Mouse (Mus musculus) kidney, embryonic 16.5 days (tissue): Measurements from ENCODE around the gene Olfr770. TPM values are rescaled to one million over a fixed set of nuclear protein-coding genes. Genes with fewer than 3 reads are reported as not detected.
"Not testable (repeated sequence)": the region's sequence is repeated elsewhere in the genome, so short reads cannot be mapped to it uniquely, and the experiment has no call there.

Experiments used
- ATAC-seq: fragments of 200-750 bp; cut with Nextera tagmentation; 2 replicates; pipeline ENCODE4 v1.8.0; 2017; ENCODE audit warnings: moderate TSS enrichment; ENCODE audit not compliant: low FRiP score, low TSS enrichment
- H3K27ac ChIP-seq: fragments of 300-500 bp; sonication (generic); 2 replicates; pipeline ENCODE4 v1.5.1; 2014; ENCODE audit warnings: low read length
- H3K27me3 ChIP-seq: fragments of 300-500 bp; sonication (generic); 2 replicates; pipeline ENCODE4 v1.6.1; 2014; ENCODE audit warnings: low read length, control low read depth, mixed read lengths; ENCODE audit not compliant: insufficient read depth
- H3K36me3 ChIP-seq: fragments of 300-500 bp; sonication (generic); 2 replicates; pipeline ENCODE4 v1.6.1; 2014; ENCODE audit warnings: low read length, control low read depth, mixed read lengths; ENCODE audit not compliant: insufficient read depth
- H3K4me1 ChIP-seq: fragments of 300-500 bp; sonication (generic); 2 replicates; pipeline ENCODE4 v1.6.1; 2014; ENCODE audit warnings: low read length, control low read depth, mixed read lengths; ENCODE audit not compliant: insufficient read depth
- H3K4me2 ChIP-seq: fragments of 300-500 bp; sonication (generic); replicated peaks from 2 replicates; pipeline ENCODE4 v1.6.1; 2014; ENCODE audit warnings: low read depth, low read length
- H3K4me3 ChIP-seq: fragments of 300-500 bp; sonication (generic); 2 replicates; pipeline ENCODE4 v1.5.1; 2014; ENCODE audit warnings: mild to moderate bottlenecking, low read length
- H3K9ac ChIP-seq: fragments of 300-500 bp; sonication (generic); replicated peaks from 2 replicates; pipeline ENCODE4 v1.6.1; 2014; ENCODE audit warnings: low read length
- H3K9me3 ChIP-seq: fragments of 300-500 bp; sonication (generic); 2 replicates; pipeline ENCODE4 v1.6.1; 2016; ENCODE audit warnings: low read length, control low read depth
- WGBS: fragments of 180-500 bp; shearing (Covaris S2); extraction: QIAGEN DNeasy Blood & Tissue Kit; methylation state at CpG from one replicate; pipeline ENCODE4 v1.1.7; 2014; 5-methylcytosine and 5-hydroxymethylcytosine counted together
- polyA plus RNA-seq: library from polyadenylated mRNA; unstranded; fragments of >200 nt; fragmentation: Nextera tagmentation; extraction: Ambion mirVana; gene quantifications from 2 replicates; pipeline ENCODE4 v1.2.1, GENCODE M21; 2015

Olfr770 gene
- not detected in 2 replicates for polyA plus RNA-seq

DNA sequence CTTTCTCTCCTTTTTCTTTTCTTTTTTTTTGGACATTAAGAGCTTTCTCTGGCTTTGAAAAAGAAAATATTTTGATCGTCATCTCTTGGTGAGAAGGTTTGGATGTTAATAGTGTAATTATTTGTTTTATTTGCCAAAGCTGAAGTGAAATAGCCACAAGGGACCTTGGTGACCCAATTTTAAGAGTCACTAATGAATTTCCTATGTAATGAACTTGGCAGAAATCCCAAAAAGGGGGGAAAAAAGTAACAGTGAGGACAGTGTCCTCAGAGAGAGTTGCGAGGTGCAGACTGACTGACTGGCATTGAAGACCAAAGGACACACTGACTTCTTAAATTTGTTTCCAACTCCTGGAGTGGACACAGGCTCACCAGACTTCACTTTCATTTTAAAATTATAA is at the start of gene Olfr770:
TSS of gene Olfr770 (minus strand) at position 101 of the 400 bp plus-strand sequence.
- 63% methylated on average over 2 of the region's 2 CpGs for WGBS
- Histone ChIP-seq H3K36me3 (no peaks in the 10 kb centered on the region), H3K4me1 (no peaks in the 10 kb centered on the region), H3K9me3 (no peaks in the 10 kb centered on the region), H3K27me3 (no peaks in the 10 kb centered on the region), H3K4me2 (no peak within 1 kb of the TSS), H3K27ac (no peak within 1 kb of the TSS), H3K4me3 (no peak within 1 kb of the TSS), H3K9ac (no peak within 1 kb of the TSS)
- ATAC-seq: no peak

DNA sequence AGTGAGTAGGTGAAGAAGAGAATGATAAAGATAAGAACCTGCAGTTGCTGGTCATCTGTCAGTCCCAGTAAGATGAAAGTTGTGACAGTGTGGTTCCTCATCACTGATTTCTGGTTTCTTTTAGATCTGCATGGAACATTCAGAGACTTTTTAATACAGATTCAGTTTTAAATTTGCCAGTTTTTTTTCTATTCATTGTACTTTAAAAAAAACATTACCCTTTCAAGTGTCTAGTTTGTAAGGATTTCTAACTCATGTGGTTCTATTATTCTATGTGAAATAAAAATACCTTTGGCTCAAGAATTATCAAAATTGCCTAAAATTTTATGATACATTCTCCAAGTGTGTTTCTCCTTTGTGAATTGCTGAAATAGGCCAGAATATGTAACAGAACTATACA is 48.5 kb upstream of the Olfr770 start, which contains the start of gene Olfr773:
TSS of gene Olfr773 (minus strand) at position 101 of the 400 bp plus-strand sequence.
- not testable (repeated sequence) for ATAC-seq, H3K27ac ChIP-seq, H3K9ac ChIP-seq, H3K36me3 ChIP-seq, H3K4me2 ChIP-seq, H3K9me3 ChIP-seq, H3K4me3 ChIP-seq, H3K27me3 ChIP-seq, H3K4me1 ChIP-seq

DNA sequence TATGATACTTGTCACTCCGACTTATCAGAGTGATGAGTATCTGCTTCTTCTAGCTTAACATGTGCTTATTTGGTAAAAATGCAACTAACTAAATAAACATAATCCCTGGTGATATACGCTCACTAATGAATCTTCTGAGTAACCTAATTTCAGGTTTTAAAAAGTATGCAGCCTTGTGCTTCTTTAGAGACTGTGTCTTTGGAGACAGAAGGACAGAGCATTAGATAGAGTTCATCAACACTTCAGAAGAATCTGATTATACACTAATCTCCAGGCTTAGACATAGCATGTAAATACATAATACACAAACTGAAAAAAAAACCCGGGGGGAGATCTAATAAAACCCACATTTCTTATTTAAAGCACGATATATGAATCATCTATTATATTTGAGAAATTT is 39.0 kb upstream of the Olfr770 start, which contains the start of gene Olfr772:
TSS of gene Olfr772 (minus strand) at position 101 of the 400 bp plus-strand sequence.
- H3K36me3 ChIP-seq, H3K27ac ChIP-seq, H3K4me1 ChIP-seq, H3K4me2 ChIP-seq, H3K27me3 ChIP-seq, ATAC-seq, H3K9me3 ChIP-seq, H3K4me3 ChIP-seq, H3K9ac ChIP-seq: not testable (repeated sequence)
- WGBS: 83% methylated on average over 3 of the region's 4 CpGs

DNA sequence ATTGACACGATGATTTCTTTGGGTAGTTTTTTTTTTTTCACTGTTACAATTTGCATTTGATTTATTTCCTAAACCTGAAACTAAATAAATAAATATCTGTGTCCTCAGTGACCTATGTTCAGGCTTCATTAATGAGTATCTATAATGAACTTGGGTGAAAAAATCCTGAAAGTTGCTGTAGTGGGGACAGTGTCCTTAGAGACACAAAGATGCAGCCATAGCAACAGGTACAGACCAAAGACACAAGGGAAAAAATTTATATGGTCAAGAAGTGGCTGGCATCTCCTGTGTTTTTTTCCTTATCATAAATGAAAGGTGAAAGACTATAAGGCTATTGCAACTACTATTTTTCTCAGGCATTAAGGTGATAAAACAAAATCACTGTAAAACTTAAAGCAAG is 25.9 kb upstream of the Olfr770 start, which contains the start of gene Olfr771:
TSS of gene Olfr771 (minus strand) at position 101 of the 400 bp plus-strand sequence.
- no peak for ATAC-seq
- H3K27ac ChIP-seq: no peak within 1 kb of the TSS
- no peaks in the 10 kb centered on the region for H3K27me3 ChIP-seq
- 78% methylated on average over 1 of the region's 1 CpGs for WGBS
- H3K9me3 ChIP-seq: no peaks in the 10 kb centered on the region; the same call in 1 of the 2 replicates
- H3K36me3 ChIP-seq: no peaks in the 10 kb centered on the region
- no peak within 1 kb of the TSS for H3K4me3 ChIP-seq
- no peak within 1 kb of the TSS for H3K4me2 ChIP-seq
- H3K9ac ChIP-seq: no peak within 1 kb of the TSS
- H3K4me1 ChIP-seq: no peaks in the 10 kb centered on the region

DNA sequence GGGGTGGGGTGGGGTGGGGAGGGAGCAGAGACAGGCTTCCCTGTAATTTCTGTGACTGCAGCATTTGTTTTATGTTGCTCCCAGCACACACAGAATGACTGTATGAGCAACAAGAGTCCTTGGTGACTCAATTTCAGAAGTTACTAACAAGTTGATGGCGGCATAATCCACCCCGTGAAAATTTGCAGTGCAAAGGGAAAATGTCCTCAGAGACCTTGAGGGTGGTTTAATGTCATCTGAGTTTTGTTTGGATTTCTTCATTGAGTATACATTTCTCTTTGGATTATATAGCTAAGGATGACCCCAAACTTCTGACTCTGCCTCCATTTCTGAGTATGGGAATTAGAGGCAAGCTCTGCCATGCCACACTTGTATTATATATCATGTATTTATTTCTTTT is 21.0 kb downstream of the Olfr770 start, which contains the start of gene Olfr769:
TSS of gene Olfr769 (minus strand) at position 101 of the 400 bp plus-strand sequence.
- H3K4me3 ChIP-seq: no peak within 1 kb of the TSS
- H3K4me2 ChIP-seq: no peak within 1 kb of the TSS
- no peak within 1 kb of the TSS for H3K9ac ChIP-seq
- ATAC-seq: no peak
- H3K9me3 ChIP-seq: no peaks in the 10 kb centered on the region
- no peaks in the 10 kb centered on the region for H3K4me1 ChIP-seq
- H3K27ac ChIP-seq: no peak within 1 kb of the TSS
- WGBS: 79% methylated on average over 2 of the region's 2 CpGs
- H3K27me3 ChIP-seq: no peaks in the 10 kb centered on the region
- no peaks in the 10 kb centered on the region for H3K36me3 ChIP-seq

DNA sequence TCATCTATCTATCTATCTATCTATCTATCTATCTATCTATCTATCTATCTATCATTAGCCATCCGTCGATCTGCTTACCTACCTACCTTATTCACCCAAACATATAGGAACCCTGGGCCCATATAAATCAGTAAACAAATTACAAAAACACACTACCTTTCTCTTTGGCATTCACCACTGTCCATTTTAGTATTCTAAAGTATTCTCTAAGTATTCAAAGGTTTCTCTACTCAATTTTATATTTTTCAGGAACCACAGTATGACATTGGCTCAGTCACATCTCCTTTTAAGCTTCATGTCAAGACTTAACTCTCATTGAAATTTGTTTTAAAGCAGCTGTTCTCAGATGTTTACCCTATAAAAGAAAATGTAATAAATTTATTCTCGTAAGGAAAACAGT is 23.7 kb downstream of the Olfr770 start:
- 87% methylated on average over 3 of the region's 3 CpGs for WGBS
- H3K4me1 ChIP-seq: no peaks in the 10 kb centered on the region
- no peak overlapping the region for H3K9ac ChIP-seq
- H3K4me2 ChIP-seq: no peak overlapping the region
- H3K27ac ChIP-seq: no peak overlapping the region
- no peak for ATAC-seq
- no peaks in the 10 kb centered on the region for H3K36me3 ChIP-seq
- H3K9me3 ChIP-seq: no peaks in the 10 kb centered on the region
- H3K27me3 ChIP-seq: no peaks in the 10 kb centered on the region
- H3K4me3 ChIP-seq: no peak overlapping the region

DNA sequence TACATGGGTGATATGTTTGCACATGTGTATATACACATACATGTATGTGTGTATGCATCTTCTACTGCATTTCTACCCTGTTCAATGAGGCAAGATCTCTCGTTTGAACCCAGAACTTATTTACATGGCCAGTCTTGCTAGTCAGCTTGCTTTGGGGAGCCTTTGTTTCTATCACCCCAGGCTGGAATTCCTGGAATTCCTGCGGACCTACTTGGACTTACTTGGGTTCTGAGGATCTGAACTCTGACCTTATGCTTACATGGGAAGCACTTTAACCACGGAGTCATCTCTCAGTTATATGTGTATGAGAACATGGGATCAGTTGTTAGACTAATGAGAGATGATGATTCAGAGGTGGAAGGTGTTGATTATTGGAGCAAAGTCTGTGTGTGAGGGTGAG is 37.6 kb downstream of the Olfr770 start:
- Histone ChIP-seq H3K4me1 (no peaks in the 10 kb centered on the region), H3K27me3 (no peaks in the 10 kb centered on the region), H3K36me3 (no peaks in the 10 kb centered on the region), H3K4me3 (no peak overlapping the region), H3K4me2 (no peak overlapping the region), H3K27ac (no peak overlapping the region), H3K9me3 (no peaks in the 10 kb centered on the region), H3K9ac (no peak overlapping the region)
- no peak for ATAC-seq
- WGBS: 47% methylated on average over 3 of the region's 3 CpGs

DNA sequence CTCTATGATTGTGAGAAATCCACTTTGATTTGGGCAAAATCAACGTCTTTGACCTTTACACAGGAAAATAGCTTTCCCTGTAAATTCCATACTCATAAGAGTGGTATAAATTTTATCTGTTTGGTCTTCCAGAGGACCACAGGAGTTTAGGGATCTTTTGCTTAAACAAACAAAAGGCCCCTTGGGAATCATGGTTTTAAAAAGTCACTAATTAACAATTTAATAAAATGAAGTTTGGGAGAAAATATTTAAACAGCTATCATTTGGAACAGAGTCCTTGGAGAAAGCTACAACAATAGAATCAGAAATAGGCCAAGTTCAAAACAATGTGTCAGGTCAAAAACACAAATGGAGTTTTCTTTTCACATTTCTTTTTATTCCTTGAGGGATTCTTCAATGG is 39.5 kb downstream of the Olfr770 start, which contains the start of gene Olfr768:
TSS of gene Olfr768 (minus strand) at position 101 of the 400 bp plus-strand sequence.
- Histone ChIP-seq H3K4me3 (no peak within 1 kb of the TSS), H3K27me3 (no peaks in the 10 kb centered on the region), H3K9me3 (no peaks in the 10 kb centered on the region), H3K36me3 (no peaks in the 10 kb centered on the region), H3K9ac (no peak within 1 kb of the TSS), H3K4me1 (no peaks in the 10 kb centered on the region), H3K4me2 (no peak within 1 kb of the TSS), H3K27ac (no peak within 1 kb of the TSS)
- no peak for ATAC-seq
- WGBS: 75% methylated on average over 1 of the region's 1 CpGs

DNA sequence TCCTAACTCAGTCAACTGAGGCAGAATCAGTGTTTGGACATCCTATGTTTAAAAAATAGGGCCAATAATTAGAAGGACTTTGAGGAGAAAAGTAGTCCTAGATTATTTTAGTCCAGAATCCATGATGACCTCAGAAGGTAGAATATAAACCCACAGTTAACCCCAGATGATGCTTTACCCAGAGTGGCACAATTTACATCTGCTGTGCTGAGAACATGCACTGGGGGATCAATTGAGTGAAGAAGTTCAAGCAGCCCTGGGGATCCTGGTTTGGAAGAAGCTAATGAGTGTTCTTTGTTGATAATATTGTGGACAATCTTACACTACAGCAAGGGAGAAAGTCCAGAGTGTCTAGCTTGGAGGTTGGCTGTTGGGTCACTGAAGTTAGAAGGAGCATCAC is 56.0 kb downstream of the Olfr770 start, which contains the start of gene Olfr767:
TSS of gene Olfr767 (minus strand) at position 101 of the 400 bp plus-strand sequence.
- not testable (repeated sequence) for H3K4me3 ChIP-seq, H3K27ac ChIP-seq, H3K4me2 ChIP-seq, H3K9ac ChIP-seq, H3K27me3 ChIP-seq, H3K36me3 ChIP-seq, ATAC-seq, H3K9me3 ChIP-seq, H3K4me1 ChIP-seq
